Mouse (Mus musculus) heart, embryonic 15.5 days (tissue): Measurements from ENCODE around the gene Supt4a. TPM values are rescaled to one million over a fixed set of nuclear protein-coding genes. Genes with fewer than 3 reads are reported as not detected.
A peak's percentile ranks its signal among the peaks of the same experiment; 100 is the strongest.

Experiments used
- ATAC-seq: fragments of 200-750 bp; cut with Nextera tagmentation; replicated peaks from 2 replicates; pipeline ENCODE4 v1.8.0; 2017; ENCODE audit warnings: low read depth, moderate TSS enrichment; ENCODE audit not compliant: insufficient number of reproducible peaks, insufficient read depth, low FRiP score
- H3K27ac ChIP-seq: fragments of 300-500 bp; sonication (generic); 2 replicates; pipeline ENCODE4 v1.5.1; 2015; ENCODE audit warnings: mild to moderate bottlenecking, inconsistent platforms
- H3K27me3 ChIP-seq: fragments of 300-500 bp; sonication (generic); 2 replicates; pipeline ENCODE4 v1.6.1; 2015; ENCODE audit warnings: inconsistent platforms
- H3K36me3 ChIP-seq: fragments of 300-500 bp; sonication (generic); 2 replicates; pipeline ENCODE4 v1.6.1; 2015; ENCODE audit warnings: mild to moderate bottlenecking, inconsistent platforms
- H3K4me1 ChIP-seq: fragments of 300-500 bp; sonication (generic); replicated peaks from 2 replicates; pipeline ENCODE4 v1.6.1; 2015; ENCODE audit warnings: inconsistent platforms
- H3K4me2 ChIP-seq: fragments of 300-500 bp; sonication (generic); 2 replicates; pipeline ENCODE4 v1.6.1; 2015; ENCODE audit warnings: inconsistent platforms, mild to moderate bottlenecking, moderate library complexity
- H3K4me3 ChIP-seq: fragments of 300-500 bp; sonication (generic); 2 replicates; pipeline ENCODE4 v1.5.1; 2015; ENCODE audit warnings: mild to moderate bottlenecking, inconsistent platforms
- H3K9ac ChIP-seq: fragments of 300-500 bp; sonication (generic); 2 replicates; pipeline ENCODE4 v1.6.1; 2015; ENCODE audit warnings: mild to moderate bottlenecking, inconsistent platforms
- H3K9me3 ChIP-seq: fragments of 300-500 bp; sonication (generic); replicated peaks from 2 replicates; pipeline ENCODE4 v1.6.1; 2016; ENCODE audit warnings: inconsistent platforms
- WGBS: fragments of 180-500 bp; shearing (Covaris S2); methylation state at CpG from one replicate; pipeline ENCODE4 v1.1.7; 2015; ENCODE audit warnings: mixed read lengths; 5-methylcytosine and 5-hydroxymethylcytosine counted together
- polyA plus RNA-seq: library from polyadenylated mRNA; unstranded; fragments of >200 nt; fragmentation: Nextera tagmentation; extraction: Ambion mirVana; gene quantifications from 2 replicates; pipeline ENCODE4 v1.2.1, GENCODE M21; 2015

The Supt4a gene
- polyA plus RNA-seq, 1 experiment from 2014 or later, result 101 TPM

GRCm38 (mm10) chr11:87745632-87746555, 8.5 kb downstream of the Supt4a start:
- Histone ChIP-seq H3K4me3 (no peak overlapping the region), H3K4me1 (no peaks in the 10 kb centered on the region), H3K27me3 (peaks cover 5% of the 10 kb centered on the region), H3K4me2 (no peak overlapping the region), H3K9ac (no peak overlapping the region), H3K27ac (peak overlapping the region; percentile 20; the same call in 1 of the 2 replicates), H3K9me3 (no peaks in the 10 kb centered on the region), H3K36me3 (peaks cover 25% of the 10 kb centered on the region)
- ATAC-seq, result no peak
- 72% methylated on average over 9 of the region's 9 CpGs for WGBS

GRCm38 (mm10) chr11:87747312-87747711, 10.0 kb downstream of the Supt4a start:
- no peak overlapping the region for H3K4me2 ChIP-seq
- H3K27me3 ChIP-seq, result peaks cover 5% of the 10 kb centered on the region
- no peaks in the 10 kb centered on the region for H3K4me1 ChIP-seq
- no peaks in the 10 kb centered on the region for H3K9me3 ChIP-seq
- H3K27ac ChIP-seq, result no peak overlapping the region
- no peak for ATAC-seq
- H3K9ac ChIP-seq, result no peak overlapping the region
- 91% methylated on average over 3 of the region's 5 CpGs for WGBS
- H3K4me3 ChIP-seq, result no peak overlapping the region
- H3K36me3 ChIP-seq, result peaks cover 18% of the 10 kb centered on the region

GRCm38 (mm10) chr11:87747716-87748115, 10.4 kb downstream of the Supt4a start:
- Histone ChIP-seq H3K4me1 (no peaks in the 10 kb centered on the region), H3K4me2 (no peak overlapping the region), H3K36me3 (peaks cover 15% of the 10 kb centered on the region), H3K9ac (no peak overlapping the region), H3K9me3 (no peaks in the 10 kb centered on the region), H3K4me3 (no peak overlapping the region), H3K27me3 (peaks cover 5% of the 10 kb centered on the region), H3K27ac (no peak overlapping the region)
- WGBS, result 85% methylated on average over 7 of the region's 7 CpGs
- ATAC-seq, result no peak

- Histone ChIP-seq H3K9ac (no peak overlapping the region), H3K27ac (peak overlapping the region; percentile 42; the same call in 1 of the 2 replicates), H3K9me3 (no peaks in the 10 kb centered on the region), H3K4me2 (peak overlapping the region; percentile 34; the same call in 1 of the 2 replicates), H3K27me3 (peaks cover 5% of the 10 kb centered on the region), H3K4me3 (no peak overlapping the region), H3K36me3 (peaks cover 13% of the 10 kb centered on the region), H3K4me1 (no peaks in the 10 kb centered on the region)
- WGBS, result 30% methylated on average over 19 of the region's 19 CpGs
- ATAC-seq, result no peak
Observed at GRCm38 (mm10) chr11:87748132-87749119, 11.1 kb downstream of the Supt4a start.

GRCm38 (mm10) chr11:87749192-87750042, 12.1 kb downstream of the Supt4a start:
- Histone ChIP-seq H3K9ac (no peak overlapping the region), H3K9me3 (no peaks in the 10 kb centered on the region), H3K36me3 (peaks cover 5% of the 10 kb centered on the region), H3K27ac (peak overlapping the region; percentile 49), H3K4me2 (peak overlapping the region; percentile 34; the same call in 1 of the 2 replicates), H3K27me3 (peaks cover 5% of the 10 kb centered on the region), H3K4me1 (no peaks in the 10 kb centered on the region; the same call in 1 of the 2 replicates), H3K4me3 (no peak overlapping the region)
- ATAC-seq, result no peak; the same call in 1 of the 2 replicates
- 35% methylated on average over 18 of the region's 18 CpGs for WGBS

- WGBS, result 51% methylated on average over 11 of the region's 11 CpGs
- peaks cover 5% of the 10 kb centered on the region for H3K27me3 ChIP-seq
- H3K4me1 ChIP-seq, result no peaks in the 10 kb centered on the region; the same call in 1 of the 2 replicates
- ATAC-seq, result no peak
- H3K9me3 ChIP-seq, result no peaks in the 10 kb centered on the region
- H3K4me2 ChIP-seq, result peak overlapping the region; percentile 10; the same call in 1 of the 2 replicates
- H3K27ac ChIP-seq, result peak overlapping the region; percentile 49
- H3K4me3 ChIP-seq, result no peak overlapping the region
- no peak overlapping the region for H3K9ac ChIP-seq
- H3K36me3 ChIP-seq, result no peaks in the 10 kb centered on the region
Observed at GRCm38 (mm10) chr11:87750043-87750421, 12.7 kb downstream of the Supt4a start.

GRCm38 (mm10) chr11:87750521-87750920, 13.2 kb downstream of the Supt4a start:
- 61% methylated on average over 3 of the region's 3 CpGs for WGBS
- no peak overlapping the region for H3K9ac ChIP-seq

GRCm38 (mm10) chr11:87751031-87751430, 13.7 kb downstream of the Supt4a start:
- no peak for ATAC-seq
- peak overlapping the region; percentile 18; the same call in 1 of the 2 replicates for H3K4me2 ChIP-seq
- 78% methylated on average over 8 of the region's 8 CpGs for WGBS

More at GRCm38 (mm10) chr11:87750521-87750920, 13.2 kb downstream of the Supt4a start:
- no peaks in the 10 kb centered on the region; the same call in 1 of the 2 replicates for H3K4me1 ChIP-seq
- peak overlapping the region; percentile 49 for H3K27ac ChIP-seq
- H3K4me3 ChIP-seq, result no peak overlapping the region
- ATAC-seq, result no peak
- no peaks in the 10 kb centered on the region for H3K9me3 ChIP-seq
- peaks cover 5% of the 10 kb centered on the region for H3K27me3 ChIP-seq
- H3K36me3 ChIP-seq, result no peaks in the 10 kb centered on the region
- peak overlapping the region; percentile 10; the same call in 1 of the 2 replicates for H3K4me2 ChIP-seq

GRCm38 (mm10) chr11:87751491-87751966, 14.2 kb downstream of the Supt4a start:
- Histone ChIP-seq H3K36me3 (no peaks in the 10 kb centered on the region), H3K4me2 (peak overlapping the region; percentile 18; the same call in 1 of the 2 replicates), H3K9ac (no peak overlapping the region), H3K9me3 (no peaks in the 10 kb centered on the region), H3K27me3 (peaks cover 5% of the 10 kb centered on the region), H3K4me1 (no peaks in the 10 kb centered on the region; the same call in 1 of the 2 replicates), H3K27ac (peak overlapping the region; percentile 56; the same call in 1 of the 2 replicates), H3K4me3 (peak overlapping the region; percentile 5; the same call in 1 of the 2 replicates)
- WGBS, result 47% methylated on average over 4 of the region's 4 CpGs
- ATAC-seq, result no peak

More at GRCm38 (mm10) chr11:87751031-87751430, 13.7 kb downstream of the Supt4a start:
- Histone ChIP-seq H3K9me3 (no peaks in the 10 kb centered on the region), H3K27ac (peak overlapping the region; percentile 56; the same call in 1 of the 2 replicates), H3K27me3 (peaks cover 5% of the 10 kb centered on the region), H3K4me3 (peak overlapping the region; percentile 5; the same call in 1 of the 2 replicates), H3K4me1 (no peaks in the 10 kb centered on the region; the same call in 1 of the 2 replicates), H3K9ac (no peak overlapping the region), H3K36me3 (no peaks in the 10 kb centered on the region)

- H3K4me1 ChIP-seq, result no peaks in the 10 kb centered on the region; the same call in 1 of the 2 replicates
- no peak for ATAC-seq
- no peaks in the 10 kb centered on the region for H3K36me3 ChIP-seq
- WGBS, result 72% methylated on average over 1 of the region's 1 CpGs
- H3K4me3 ChIP-seq, result no peak overlapping the region
- H3K9me3 ChIP-seq, result no peaks in the 10 kb centered on the region
- peak overlapping the region; percentile 40; the same call in 1 of the 2 replicates for H3K27ac ChIP-seq
- no peak overlapping the region for H3K9ac ChIP-seq
- peak overlapping the region; percentile 17; the same call in 1 of the 2 replicates for H3K4me2 ChIP-seq
- H3K27me3 ChIP-seq, result peaks cover 5% of the 10 kb centered on the region
Observed at GRCm38 (mm10) chr11:87752307-87752706, 15.0 kb downstream of the Supt4a start.
